Mouse (Mus musculus): ENCODE results near the gene Cd300a. TPM values are rescaled to one million over a fixed set of nuclear protein-coding genes. Genes with fewer than 3 reads are reported as not detected.

The Cd300a gene
- 9.1 TPM for polyA plus RNA-seq (2014; fragmentation: Illumina TruSeq; extraction: RNeasy Lipid Tissue Mini Kit (QIAGEN cat#74804))

DNA sequence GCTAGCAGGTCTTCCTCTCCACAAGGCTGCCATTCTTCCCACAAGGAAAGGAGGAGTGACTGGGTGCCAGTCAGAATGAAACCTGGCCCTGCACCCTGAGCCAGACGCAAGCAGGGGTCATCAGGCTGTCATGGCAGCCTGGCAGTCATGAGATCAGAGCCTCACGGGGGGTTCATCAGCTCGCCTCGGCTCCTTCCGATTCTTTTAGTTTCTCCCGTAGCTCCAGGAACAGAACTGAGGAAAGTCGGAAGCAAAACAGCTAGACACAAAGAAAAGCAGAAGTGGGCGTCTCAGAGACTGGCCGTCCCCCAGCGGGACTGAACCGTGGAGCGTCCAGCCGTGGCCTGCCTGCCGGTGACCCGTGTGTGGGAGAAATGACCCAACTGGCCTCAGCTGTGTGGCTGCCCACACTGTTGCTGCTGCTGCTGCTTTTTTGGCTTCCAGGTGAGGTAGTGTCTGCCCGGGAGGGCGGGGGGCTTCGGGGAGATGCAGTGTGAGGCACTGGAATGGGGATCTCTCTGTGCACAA is at the start of gene Cd300a:
Gene Cd300a, plus strand, starts transcription at position 51 of the 528 bp plus-strand sequence.

DNA sequence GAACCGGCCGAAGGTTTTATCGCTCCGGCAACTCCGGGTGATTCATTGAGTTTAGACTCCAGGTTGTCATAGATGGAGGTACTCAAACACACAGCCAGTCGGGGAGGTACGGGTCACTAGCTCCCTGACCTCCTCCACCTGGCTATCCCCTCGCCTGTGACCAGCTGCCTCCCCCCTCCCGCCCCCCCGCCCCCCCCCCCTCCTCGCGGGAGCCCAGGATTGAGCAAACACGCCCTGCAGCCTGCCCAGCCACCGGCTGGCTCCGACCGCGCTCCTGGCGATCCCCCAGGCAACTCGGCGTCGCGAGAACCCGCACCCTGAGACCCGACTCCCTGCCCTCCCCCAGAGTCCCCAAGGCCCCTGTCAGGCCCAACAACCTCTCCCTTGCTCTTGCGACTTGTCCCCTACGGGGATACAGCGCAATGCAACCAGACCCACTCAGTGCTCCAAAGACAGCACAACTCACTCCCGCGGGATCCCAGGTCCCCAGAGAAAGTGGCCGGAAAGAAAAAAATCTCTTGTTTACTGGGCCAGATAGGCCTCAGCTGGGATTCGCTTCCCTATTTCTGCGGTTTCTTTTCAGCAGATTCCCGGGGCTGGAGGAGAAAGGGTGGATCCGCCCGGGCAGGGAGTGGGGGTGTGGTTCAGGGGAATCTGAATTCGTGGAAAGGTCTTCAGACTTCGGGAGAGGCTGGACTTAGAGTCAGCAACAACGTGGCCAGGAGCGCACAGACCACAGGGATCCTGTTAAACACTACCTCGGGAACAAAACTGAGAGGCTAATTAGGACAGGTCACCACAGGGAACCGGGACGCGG is 39.2 kb upstream of the Cd300a start, which contains the start of gene Gprc5c:
Gene Gprc5c, plus strand, starts transcription at position 701 of the 817 bp plus-strand sequence.

DNA sequence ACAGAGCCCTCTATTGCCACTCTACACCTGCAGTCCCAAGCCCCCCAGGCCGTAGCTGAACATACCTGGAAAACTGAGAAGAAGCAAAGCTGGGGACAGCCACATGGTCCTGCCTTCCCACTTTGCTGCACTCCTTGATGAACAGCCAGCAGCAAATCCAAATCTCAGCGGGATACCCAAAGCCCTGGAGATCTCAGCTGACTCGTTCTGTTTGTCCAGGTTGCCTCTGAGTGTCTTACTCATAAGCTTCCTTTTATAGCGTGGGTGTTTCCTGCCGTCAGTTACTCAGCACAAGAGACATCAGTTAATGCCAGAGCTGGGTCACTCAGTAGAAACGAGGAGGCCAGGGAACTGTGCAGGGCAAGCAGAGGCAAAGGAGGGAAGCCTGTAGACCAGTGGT is 44.3 kb downstream of the Cd300a start, which contains the start of gene Cd300lb:
Gene Cd300lb, minus strand, starts transcription at position 243 of the 400 bp plus-strand sequence.

Other genes starting within 250 kb of the Cd300a start
- gene Rpl38, start 221.5 kb upstream of the Cd300a start, polyA plus RNA-seq (2014; fragmentation: Illumina TruSeq; extraction: RNeasy Lipid Tissue Mini Kit (QIAGEN cat#74804)), result 238 TPM
- gene Ttyh2, start 214.6 kb upstream of the Cd300a start, polyA plus RNA-seq (2014; fragmentation: Illumina TruSeq; extraction: RNeasy Lipid Tissue Mini Kit (QIAGEN cat#74804)), result 3.2 TPM
- gene Dnaic2, start 162.6 kb upstream of the Cd300a start, polyA plus RNA-seq (2014; fragmentation: Illumina TruSeq; extraction: RNeasy Lipid Tissue Mini Kit (QIAGEN cat#74804)), result 1.5 TPM
- not detected for gene Kif19a, start 124.7 kb upstream of the Cd300a start, polyA plus RNA-seq (2014; fragmentation: Illumina TruSeq; extraction: RNeasy Lipid Tissue Mini Kit (QIAGEN cat#74804))
- gene Btbd17, start 94.1 kb upstream of the Cd300a start, polyA plus RNA-seq (2014; fragmentation: Illumina TruSeq; extraction: RNeasy Lipid Tissue Mini Kit (QIAGEN cat#74804)), result not detected
- gene Gpr142, start 91.1 kb upstream of the Cd300a start, polyA plus RNA-seq (2014; fragmentation: Illumina TruSeq; extraction: RNeasy Lipid Tissue Mini Kit (QIAGEN cat#74804)), result not detected
- 2.5 TPM for gene Gprc5c, start 38.9 kb upstream of the Cd300a start, polyA plus RNA-seq (2014; fragmentation: Illumina TruSeq; extraction: RNeasy Lipid Tissue Mini Kit (QIAGEN cat#74804))
- 2.9 TPM for gene Cd300lb, start 44.3 kb downstream of the Cd300a start, polyA plus RNA-seq (2014; fragmentation: Illumina TruSeq; extraction: RNeasy Lipid Tissue Mini Kit (QIAGEN cat#74804))
- gene Cd300c, start 79.1 kb downstream of the Cd300a start, polyA plus RNA-seq (2014; fragmentation: Illumina TruSeq; extraction: RNeasy Lipid Tissue Mini Kit (QIAGEN cat#74804)), result not detected
- 4.2 TPM for gene Cd300ld, start 99.9 kb downstream of the Cd300a start, polyA plus RNA-seq (2014; fragmentation: Illumina TruSeq; extraction: RNeasy Lipid Tissue Mini Kit (QIAGEN cat#74804))
- 3.0 TPM for gene Cd300c2, start 111.8 kb downstream of the Cd300a start, polyA plus RNA-seq (2014; fragmentation: Illumina TruSeq; extraction: RNeasy Lipid Tissue Mini Kit (QIAGEN cat#74804))
- not detected for gene Cd300ld2, start 126.2 kb downstream of the Cd300a start, polyA plus RNA-seq (2014; fragmentation: Illumina TruSeq; extraction: RNeasy Lipid Tissue Mini Kit (QIAGEN cat#74804))
- gene Cd300ld4, start 137.0 kb downstream of the Cd300a start, polyA plus RNA-seq (2014; fragmentation: Illumina TruSeq; extraction: RNeasy Lipid Tissue Mini Kit (QIAGEN cat#74804)), result not detected
- 4.1 TPM for gene Cd300ld5, start 147.7 kb downstream of the Cd300a start, polyA plus RNA-seq (2014; fragmentation: Illumina TruSeq; extraction: RNeasy Lipid Tissue Mini Kit (QIAGEN cat#74804))
- gene Cd300ld3, start 158.4 kb downstream of the Cd300a start, polyA plus RNA-seq (2014; fragmentation: Illumina TruSeq; extraction: RNeasy Lipid Tissue Mini Kit (QIAGEN cat#74804)), result 4.1 TPM
- gene Cd300e, start 172.1 kb downstream of the Cd300a start, polyA plus RNA-seq (2014; fragmentation: Illumina TruSeq; extraction: RNeasy Lipid Tissue Mini Kit (QIAGEN cat#74804)), result 0.63 TPM
- gene Rab37, start 201.4 kb downstream of the Cd300a start, polyA plus RNA-seq (2014; fragmentation: Illumina TruSeq; extraction: RNeasy Lipid Tissue Mini Kit (QIAGEN cat#74804)), result 0.60 TPM
- gene Cd300lf, start 244.0 kb downstream of the Cd300a start, polyA plus RNA-seq (2014; fragmentation: Illumina TruSeq; extraction: RNeasy Lipid Tissue Mini Kit (QIAGEN cat#74804)), result 0.48 TPM

Measured in ovary, adult 10 weeks (tissue).